Mouse (Mus musculus) limb, embryonic 12.5 days (tissue): ENCODE data around the gene Arhgap32. TPM values are rescaled to one million over a fixed set of nuclear protein-coding genes. Genes with fewer than 3 reads are reported as not detected.

Source experiments
- ATAC-seq: fragments of 200-750 bp; cut with Nextera tagmentation; 2 replicates; pipeline ENCODE4 v1.8.0; 2017; ENCODE audit warnings: low read depth, moderate TSS enrichment; ENCODE audit not compliant: insufficient number of reproducible peaks, insufficient read depth, low FRiP score, low TSS enrichment
- H3K27ac ChIP-seq: fragments of 300-500 bp; sonication (generic); 2 replicates; pipeline ENCODE4 v1.5.1; 2016; ENCODE audit warnings: mild to moderate bottlenecking, moderate library complexity
- H3K27me3 ChIP-seq: fragments of 300-500 bp; sonication (generic); 2 replicates; pipeline ENCODE4 v1.6.1; 2016; ENCODE audit warnings: mild to moderate bottlenecking, moderate library complexity
- H3K36me3 ChIP-seq: fragments of 300-500 bp; sonication (generic); 2 replicates; pipeline ENCODE4 v1.6.1; 2016; ENCODE audit warnings: mild to moderate bottlenecking, moderate library complexity
- H3K4me1 ChIP-seq: fragments of 300-500 bp; sonication (generic); replicated peaks from 2 replicates; pipeline ENCODE4 v1.6.1; 2016
- H3K4me2 ChIP-seq: fragments of 300-500 bp; sonication (generic); 2 replicates; pipeline ENCODE4 v1.6.1; 2016; ENCODE audit warnings: mild to moderate bottlenecking, moderate library complexity
- H3K4me3 ChIP-seq: fragments of 300-500 bp; sonication (generic); replicated peaks from 2 replicates; pipeline ENCODE4 v1.5.1; 2016; ENCODE audit warnings: mild to moderate bottlenecking
- H3K9ac ChIP-seq: fragments of 300-500 bp; sonication (generic); replicated peaks from 2 replicates; pipeline ENCODE4 v1.6.1; 2016; ENCODE audit warnings: mild to moderate bottlenecking, moderate library complexity
- H3K9me3 ChIP-seq: fragments of 300-500 bp; sonication (generic); 2 replicates; pipeline ENCODE4 v1.6.1; 2016; ENCODE audit warnings: mild to moderate bottlenecking, moderate library complexity
- WGBS: fragments of 180-500 bp; shearing (Covaris S2); methylation state at CpG from one replicate; pipeline ENCODE4 v1.1.7; 2016; 5-methylcytosine and 5-hydroxymethylcytosine counted together
- microRNA-seq: library from miRNA; unstranded; fragments of <30 nt; microRNA quantifications from one replicate; pipeline ENCODE4, GENCODE M21; 2017
- polyA plus RNA-seq: library from polyadenylated mRNA; unstranded; fragments of >200 nt; fragmentation: Nextera tagmentation; extraction: Ambion mirVana; gene quantifications from 2 replicates; pipeline ENCODE4 v1.2.1, GENCODE M21; 2016

Arhgap32 gene
- polyA plus RNA-seq, 1 experiment from 2014 or later = 4.2 TPM

GRCm38 (mm10) chr9:32314071-32314470 is 198.1 kb downstream of the Arhgap32 start:
- ATAC-seq = no peak
- 71% methylated on average over 3 of the region's 3 CpGs for WGBS
- H3K4me1 ChIP-seq = 0 out of 2 replicates have a peak, but pooled peaks cover 2% of the 10 kb centered on the region
- H3K27ac ChIP-seq = no peak overlapping the region
- H3K4me2 ChIP-seq = no peak overlapping the region
- H3K4me3 ChIP-seq = no peak overlapping the region
- H3K9me3 ChIP-seq = no peaks in the 10 kb centered on the region
- H3K27me3 ChIP-seq = 0 out of 2 replicates have a peak, but pooled peaks cover 3% of the 10 kb centered on the region
- no peaks in the 10 kb centered on the region for H3K36me3 ChIP-seq
- H3K9ac ChIP-seq = no peak overlapping the region

DNA sequence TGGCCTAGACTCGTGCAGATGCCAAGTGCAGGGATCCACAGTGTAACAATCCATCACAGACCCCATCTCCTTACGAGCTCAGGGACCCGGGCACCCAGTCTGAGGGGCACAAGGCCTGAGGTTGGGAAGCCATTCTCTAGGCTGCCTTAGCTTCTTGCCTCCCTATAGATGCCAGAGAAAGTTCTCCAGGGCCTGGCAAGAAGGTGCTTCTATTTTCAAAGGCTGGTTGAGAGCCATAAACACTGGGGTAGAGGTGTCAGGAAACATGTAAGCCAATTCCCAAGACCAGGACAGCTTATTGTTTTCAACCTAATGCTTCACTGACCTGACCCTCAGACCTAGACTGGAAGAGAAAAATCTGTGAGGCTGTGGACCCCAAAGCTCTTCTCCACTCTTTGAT is 200.1 kb downstream of the Arhgap32 start:
- 84% methylated on average over 3 of the region's 3 CpGs for whole genome bisulfite sequencing
- Histone ChIP-seq H3K9me3 (no peaks in the 10 kb centered on the region), H3K27ac (no peak overlapping the region), H3K9ac (no peak overlapping the region), H3K4me1 (peaks cover 9% of the 10 kb centered on the region), H3K4me2 (no peak overlapping the region), H3K36me3 (no peaks in the 10 kb centered on the region), H3K27me3 (0 out of 2 replicates have a peak, but pooled peaks cover 3% of the 10 kb centered on the region), H3K4me3 (no peak overlapping the region)
- no peak for ATAC-seq

Small RNA genes within 50 kb of the gene (microRNA-seq; reads per million reads assigned to microRNA genes)
- not detected for gene Gm44453

Other genes starting within 250 kb of the Arhgap32 start
- gene Barx2, start 202.7 kb upstream of the Arhgap32 start, polyA plus RNA-seq = 1.1 and 1.2 TPM in 2 replicates
- gene Kcnj5, start 228.2 kb downstream of the Arhgap32 start, polyA plus RNA-seq = 0.34 and 0.35 TPM in 2 replicates